Mouse (Mus musculus) ES-E14 (cell line): ENCODE results near the gene Ndufaf8. TPM values are rescaled to one million over a fixed set of nuclear protein-coding genes. Genes with fewer than 3 reads are reported as not detected.
A peak's percentile ranks its signal among the peaks of the same experiment; 100 is the strongest.

ENCODE experiments used
- DNase-seq: peaks from one replicate; pipeline ENCODE4 v3.0.0-alpha.2; 2013; ENCODE audit warnings: low read depth, low spot score
- H3K27ac ChIP-seq: 2 replicates; pipeline ENCODE4 v1.5.1; 2012; ENCODE audit warnings: low read depth, mild to moderate bottlenecking, low read length, moderate library complexity, mixed read lengths; ENCODE audit not compliant: poor library complexity, insufficient read depth, severe bottlenecking
- H3K36me3 ChIP-seq: 2 replicates; pipeline ENCODE4 v1.6.1; 2012; ENCODE audit warnings: mild to moderate bottlenecking, low read length, moderate library complexity, mixed read lengths; ENCODE audit not compliant: control insufficient read depth, poor library complexity, insufficient read depth, severe bottlenecking
- H3K4me1 ChIP-seq, 2 experiments: fragments of 150-350 bp in 1 of 2; sonication (generic) in 1 of 2; 2 replicates each; pipeline ENCODE4 v1.6.1; 2012; ENCODE audit warnings: low read length in 2 of 2, mild to moderate bottlenecking in 1 of 2, mixed read lengths in 1 of 2; ENCODE audit not compliant: control insufficient read depth in 2 of 2, insufficient read depth in 2 of 2, poor library complexity in 1 of 2
- H3K4me3 ChIP-seq, 2 experiments: fragments of 150-350 bp in 1 of 2; sonication (generic) in 1 of 2; 2 replicates each; pipeline ENCODE4 v1.5.1; 2012; ENCODE audit warnings: low read length in 2 of 2, low read depth in 1 of 2, mild to moderate bottlenecking in 1 of 2, mixed read lengths in 1 of 2; ENCODE audit not compliant: insufficient read depth in 1 of 2, poor library complexity in 1 of 2, severe bottlenecking in 1 of 2
- H3K9ac ChIP-seq: 2 replicates; pipeline ENCODE4 v1.6.1; 2012; ENCODE audit warnings: low read depth, mild to moderate bottlenecking, low read length, mixed read lengths; ENCODE audit not compliant: poor library complexity, insufficient read depth, severe bottlenecking
- H3K9me3 ChIP-seq: fragments of 150-350 bp; sonication (generic); 2 replicates; pipeline ENCODE4 v1.6.1; 2012; ENCODE audit warnings: low read depth, mild to moderate bottlenecking, low read length; ENCODE audit not compliant: control insufficient read depth, insufficient read depth
- CHD2 ChIP-seq: IDR thresholded peaks from 2 replicates; pipeline ENCODE4 v1.6.1; 2014; ENCODE audit warnings: mild to moderate bottlenecking, low read depth, low read length, inconsistent platforms
- HCFC1 ChIP-seq: IDR thresholded peaks from 2 replicates; pipeline ENCODE4 v1.6.1; 2012; ENCODE audit warnings: low read length, inconsistent platforms, borderline replicate concordance; ENCODE audit not compliant: insufficient read depth
- MAFK ChIP-seq: IDR thresholded peaks from 2 replicates; pipeline ENCODE4 v1.6.1; 2014; ENCODE audit warnings: mild to moderate bottlenecking, low read depth, low read length, inconsistent platforms; ENCODE audit not compliant: insufficient read depth
- ZC3H11A ChIP-seq: IDR thresholded peaks from 2 replicates; pipeline ENCODE4 v1.6.1; 2012; ENCODE audit warnings: low read depth, mild to moderate bottlenecking, inconsistent platforms, low read length, borderline replicate concordance
- ZNF384 ChIP-seq: IDR thresholded peaks from 2 replicates; pipeline ENCODE4 v1.6.1; 2012; ENCODE audit warnings: low read depth, low read length, inconsistent platforms
- in situ Hi-C, 2 experiments: fragments of 600-800 bp; cut with MboI; formaldehyde crosslinking; loops; one replicate each; pipeline ENCODE4 v1.15.1; 2025; ENCODE audit warnings: low sequenced_read_pairs in 2 of 2, inconsistent platforms in 1 of 2; ENCODE audit not compliant: unreplicated experiment in 2 of 2
- total RNA-seq: library from RNA; depleted of rRNA; stranded (reverse); fragments of 300-350 nt; gene quantifications from 2 replicates; pipeline ENCODE4 v1.2.3, GENCODE M21; 2012

Ndufaf8 gene
- total RNA-seq, 1 experiment: 49.3 TPM

GRCm38 (mm10) chr11:120053846-120054245 lies 44.9 kb upstream of the Ndufaf8 start:
- H3K36me3 ChIP-seq: no peaks in the 10 kb centered on the region
- DNase-seq: no peak
- TF ChIP-seq ZNF384 (no peak), ZC3H11A (no peak), CHD2 (0 out of 2 replicates have a peak, but pooled peaks have one; percentile 60)
- H3K9me3 ChIP-seq: no peaks in the 10 kb centered on the region
- in situ Hi-C loops: no loop called here
- H3K9ac ChIP-seq: no peak overlapping the region
- no peak overlapping the region for H3K4me3 ChIP-seq
- H3K27ac ChIP-seq: no peak overlapping the region
- peaks cover 0 to 4% of the 10 kb centered on the region in 2 experiments; a peak in 1 of 4 replicates for H3K4me1 ChIP-seq

- Histone ChIP-seq H3K4me3 (no peak overlapping the region), H3K36me3 (no peaks in the 10 kb centered on the region), H3K27ac (no peak overlapping the region), H3K4me1 (peaks cover 0 to 3% of the 10 kb centered on the region in 2 experiments; a peak in 1 of 4 replicates), H3K9ac (no peak overlapping the region), H3K9me3 (no peaks in the 10 kb centered on the region)
- no peak for DNase-seq
- in situ Hi-C loops: no loop called here
- no peak for TF ChIP-seq CHD2
- TF ChIP-seq HCFC1: no peak
- no peak for TF ChIP-seq ZC3H11A
- no peak for TF ChIP-seq MAFK
- TF ChIP-seq ZNF384: no peak
Observed at GRCm38 (mm10) chr11:120055953-120056732, 42.6 kb upstream of the Ndufaf8 start.

GRCm38 (mm10) chr11:120060634-120061033 lies 38.1 kb upstream of the Ndufaf8 start:
- no peak for TF ChIP-seq HCFC1
- TF ChIP-seq MAFK: no peak
- no peak for TF ChIP-seq ZNF384
- no peak for TF ChIP-seq ZC3H11A
- TF ChIP-seq CHD2: no peak
- H3K36me3 ChIP-seq: peaks cover 6% of the 10 kb centered on the region; the same call in 1 of the 2 replicates
- no peaks in the 10 kb centered on the region for H3K9me3 ChIP-seq
- DNase-seq: no peak
- H3K4me1 ChIP-seq: peaks cover 0 to 3% of the 10 kb centered on the region in 2 experiments; a peak in 1 of 4 replicates
- no peak overlapping the region for H3K27ac ChIP-seq
- no peak overlapping the region for H3K9ac ChIP-seq
- no peak overlapping the region for H3K4me3 ChIP-seq
- in situ Hi-C loops: no loop called here

GRCm38 (mm10) chr11:120063326-120063725 lies 35.4 kb upstream of the Ndufaf8 start:
- DNase-seq: no peak
- TF ChIP-seq ZNF384 (no peak), MAFK (no peak), HCFC1 (no peak)
- H3K9ac ChIP-seq: no peak overlapping the region
- H3K4me1 ChIP-seq: peaks cover 0 to 10% of the 10 kb centered on the region in 2 experiments; a peak in 1 of 4 replicates
- H3K27ac ChIP-seq: no peak overlapping the region
- no peaks in the 10 kb centered on the region for H3K9me3 ChIP-seq
- in situ Hi-C loops: no loop called here
- peaks cover 15% of the 10 kb centered on the region; the same call in 1 of the 2 replicates for H3K36me3 ChIP-seq
- no peak overlapping the region for H3K4me3 ChIP-seq
